Mouse (Mus musculus) adrenal gland, postnatal 10 days (tissue): ENCODE measurements around the gene Il5. TPM values are rescaled to one million over a fixed set of nuclear protein-coding genes. Genes with fewer than 3 reads are reported as not detected.

Source experiments
- DNase-seq: peaks from one replicate; pipeline ENCODE4 v3.0.0; 2021; ENCODE audit warnings: mixed read lengths
- long read RNA-seq, 2 experiments: library from polyadenylated mRNA; stranded (forward); transcript quantifications; one replicate each; pipeline ENCODE4 v2.0.0; 2021
- total RNA-seq, 2 experiments: library from RNA; stranded (reverse); gene quantifications; 2 replicates each; pipeline ENCODE4 v1.2.3; 2021

Il5 gene
- total RNA-seq = not detected
- long read RNA-seq, experiment 1 = 0 reads
- long read RNA-seq, experiment 2 = 0 reads

GRCm38 (mm10) chr11:53720715-53721114 is at the start of gene Il5:
Gene Il5, plus strand, starts transcription at chr11:53720794.
- peak; percentile 38 for DNase-seq

DNA sequence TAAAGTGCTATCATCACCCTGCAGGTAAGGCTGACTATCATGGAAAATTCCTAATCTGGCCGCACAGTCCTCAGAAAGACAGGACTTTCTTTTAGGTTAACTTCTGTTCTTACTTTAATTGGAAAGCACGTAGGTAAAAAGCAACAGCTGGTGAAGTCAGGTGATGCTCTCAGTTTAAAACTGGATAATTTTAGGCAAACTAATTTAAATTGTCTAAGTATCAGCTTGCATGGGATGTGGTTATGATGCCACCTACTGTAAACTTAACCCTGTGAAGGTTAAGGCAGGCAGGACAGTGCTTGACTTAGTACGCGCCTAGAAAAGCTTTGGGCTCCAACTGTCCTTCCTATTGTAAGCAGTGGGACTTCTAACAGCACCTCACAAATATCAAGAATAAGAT is 49.2 kb upstream of the Il5 start:
- DNase-seq = no peak

- no peak for DNase-seq
Observed at GRCm38 (mm10) chr11:53680141-53680540, 40.5 kb upstream of the Il5 start.

GRCm38 (mm10) chr11:53681686-53682085 is 38.9 kb upstream of the Il5 start:
- DNase-seq = no peak

DNA sequence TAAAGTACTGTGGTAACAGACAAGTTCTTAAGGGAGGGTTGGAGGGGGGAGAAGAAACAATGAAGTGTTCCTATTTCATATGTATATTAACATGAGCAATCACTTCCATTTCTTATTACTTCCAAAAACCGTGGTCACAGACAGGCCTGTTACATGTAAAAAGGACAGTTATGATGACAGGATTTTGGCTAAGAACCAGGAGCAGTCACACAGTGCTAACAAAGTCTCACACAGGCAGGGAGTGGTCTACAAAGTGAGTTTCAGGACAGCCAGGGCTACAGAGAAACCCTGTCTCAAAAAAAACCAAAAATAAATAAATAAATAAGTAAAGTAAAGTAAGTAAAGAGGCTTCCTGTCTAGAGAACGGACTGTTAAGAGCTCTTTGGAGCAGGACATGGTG is 38.4 kb upstream of the Il5 start:
- no peak for DNase-seq

DNA sequence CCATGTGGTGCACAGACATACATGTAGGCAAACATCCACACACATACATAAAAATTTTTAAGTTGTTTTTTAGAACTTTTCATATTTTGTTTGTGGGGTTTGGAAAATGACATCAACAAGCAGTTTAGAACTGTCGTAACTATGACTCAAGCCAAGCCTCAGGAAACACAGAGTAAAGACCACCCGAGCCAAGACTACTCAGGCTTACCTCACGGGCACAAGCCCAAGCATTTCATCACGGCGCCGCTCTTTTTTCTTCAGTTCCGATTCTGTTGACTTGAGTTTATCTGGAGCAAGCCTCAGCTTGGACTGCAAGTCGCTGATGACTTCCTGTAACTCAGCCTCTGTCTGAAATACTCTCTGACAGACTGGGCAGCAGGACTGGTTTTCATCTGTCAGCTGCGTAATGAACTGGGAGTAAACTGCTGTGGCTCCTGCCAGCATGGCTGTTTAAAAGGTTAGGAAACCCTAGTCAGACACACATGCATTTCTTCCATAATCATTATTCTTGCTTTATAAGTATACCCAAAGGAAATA is 37.5 kb upstream of the Il5 start:
- DNase-seq = no peak

GRCm38 (mm10) chr11:53691979-53692378 is 28.6 kb upstream of the Il5 start:
- no peak for DNase-seq

- DNase-seq = peak; percentile 18
Observed at GRCm38 (mm10) chr11:53698521-53698920, 22.1 kb upstream of the Il5 start.

- DNase-seq = no peak
Observed at GRCm38 (mm10) chr11:53699351-53699750, 21.2 kb upstream of the Il5 start.

DNA sequence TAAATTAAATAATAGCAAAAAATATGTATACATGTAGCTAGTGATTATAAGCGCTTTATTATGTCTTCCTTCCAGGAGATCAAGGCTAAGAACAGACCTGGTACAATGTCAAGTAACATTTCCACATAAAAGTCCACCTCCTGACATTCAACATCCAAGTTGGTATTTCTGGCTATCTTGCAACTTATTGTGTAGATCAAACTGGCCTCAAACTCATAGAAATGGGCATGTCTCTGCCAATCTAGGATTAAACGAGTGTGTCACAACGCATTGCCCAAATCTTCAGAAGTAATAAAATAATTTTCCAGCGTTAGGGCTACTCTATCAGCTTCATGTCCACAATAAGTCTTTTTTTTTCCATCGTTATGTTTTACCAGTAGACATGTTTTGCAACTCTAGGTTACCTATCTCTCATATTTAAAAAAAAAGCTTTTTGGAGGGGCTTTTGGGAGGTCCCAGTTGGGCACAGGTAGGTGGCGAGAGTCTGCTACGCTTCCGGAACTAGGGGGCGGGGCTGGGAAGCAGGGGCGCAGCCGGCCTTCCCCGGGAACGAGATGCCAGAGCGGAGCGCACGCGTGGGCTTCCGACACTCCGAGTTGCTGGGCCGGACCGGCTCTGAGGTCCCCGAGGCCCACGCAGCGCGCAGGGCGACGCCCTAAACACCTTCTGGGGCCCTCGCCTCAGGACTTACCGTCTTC is 14.2 kb upstream of the Il5 start:
- peak; percentile 68 for DNase-seq

DNA sequence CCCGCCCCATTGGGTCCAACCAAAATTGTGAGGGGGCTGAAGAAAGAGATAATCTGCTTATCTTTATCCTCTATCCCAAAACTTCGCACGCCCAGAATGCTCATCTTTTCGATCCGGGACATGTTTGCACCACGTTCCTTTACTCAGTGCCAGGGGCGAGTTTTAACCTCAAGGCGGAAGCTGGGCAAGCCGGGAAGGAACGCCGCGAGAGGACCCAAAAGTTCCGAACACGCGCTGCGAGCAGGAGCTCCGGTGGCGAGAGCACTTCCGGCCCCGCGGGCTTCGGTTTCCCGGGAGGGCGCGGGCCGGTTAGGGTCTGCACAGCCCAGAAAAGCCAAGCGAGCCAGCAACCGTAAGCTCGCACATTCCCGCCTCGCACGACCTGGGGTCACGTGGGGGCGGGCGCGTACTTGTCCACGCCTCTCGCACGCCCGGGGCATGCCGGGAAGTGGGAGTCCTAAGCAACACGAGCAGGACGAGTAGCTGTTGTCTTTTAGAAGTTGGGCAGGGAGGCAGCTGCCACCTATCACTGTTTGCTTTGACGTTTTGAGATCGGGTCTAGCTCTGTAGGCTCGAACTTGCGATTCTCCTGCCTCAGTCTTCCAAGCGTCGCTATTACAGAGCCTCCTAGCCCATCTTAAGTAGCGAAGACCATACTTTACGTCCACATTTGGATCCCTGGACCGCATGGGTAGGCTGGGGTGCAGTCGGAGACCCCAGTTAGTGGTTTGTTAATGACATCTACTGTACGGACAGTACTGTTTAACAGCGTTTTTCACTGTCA is 13.5 kb upstream of the Il5 start, which contains the start of gene Rad50:
Gene Rad50 (minus strand): TSS at position 386 of the 784 bp plus-strand sequence.
- peak; percentile 96 for DNase-seq

- no peak for DNase-seq
Observed at GRCm38 (mm10) chr11:53707718-53708009, 12.9 kb upstream of the Il5 start.

GRCm38 (mm10) chr11:53719701-53720100 is 893 bp upstream of the Il5 start:
- no peak for DNase-seq

DNA sequence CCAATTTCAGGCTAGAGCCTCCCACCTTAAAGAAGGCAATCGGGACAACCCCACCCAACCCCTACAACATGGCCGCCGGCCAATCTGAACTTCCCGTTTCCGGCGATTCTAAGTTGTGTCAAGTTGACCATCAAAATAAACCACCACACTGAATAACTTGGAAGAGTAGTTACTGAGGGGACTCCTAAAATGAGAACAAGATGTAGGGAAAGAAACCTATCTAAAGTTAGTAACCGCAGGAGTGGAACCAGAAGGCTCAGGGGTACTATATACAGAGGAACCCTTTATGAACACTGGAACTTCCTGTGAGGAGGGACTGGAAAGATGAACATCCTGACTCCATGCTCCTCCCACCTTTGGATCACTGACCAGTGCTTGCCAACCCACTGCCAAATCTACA is 10.9 kb downstream of the Il5 start:
- no peak for DNase-seq

- no peak for DNase-seq
Observed at GRCm38 (mm10) chr11:53732244-53732643, 11.7 kb downstream of the Il5 start.

DNA sequence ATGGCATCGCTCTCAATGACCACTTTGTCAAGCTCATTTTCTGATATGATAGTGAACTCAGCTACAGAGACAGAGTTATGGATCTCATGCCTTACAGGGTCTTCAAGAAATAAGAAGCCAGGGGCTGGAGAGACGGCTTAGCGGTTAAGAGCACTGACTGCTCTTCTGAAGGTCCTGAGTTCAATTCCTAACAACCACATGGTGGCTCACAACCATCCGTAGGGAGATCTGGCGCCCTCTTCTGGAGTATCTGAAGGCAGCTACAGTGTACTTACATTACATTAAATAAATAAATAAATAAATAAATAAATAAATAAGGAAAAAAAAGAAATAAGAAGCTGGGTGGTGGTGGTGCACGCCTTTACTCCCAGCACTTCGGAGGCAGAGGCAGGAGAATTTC is 13.2 kb downstream of the Il5 start:
- peak; percentile 9 for DNase-seq

- DNase-seq = no peak
Observed at GRCm38 (mm10) chr11:53734431-53734830, 13.8 kb downstream of the Il5 start.

- DNase-seq = no peak
Observed at GRCm38 (mm10) chr11:53734970-53735681, 14.5 kb downstream of the Il5 start.

- DNase-seq = peak; percentile 63
Observed at GRCm38 (mm10) chr11:53735682-53736245, 15.2 kb downstream of the Il5 start.

DNA sequence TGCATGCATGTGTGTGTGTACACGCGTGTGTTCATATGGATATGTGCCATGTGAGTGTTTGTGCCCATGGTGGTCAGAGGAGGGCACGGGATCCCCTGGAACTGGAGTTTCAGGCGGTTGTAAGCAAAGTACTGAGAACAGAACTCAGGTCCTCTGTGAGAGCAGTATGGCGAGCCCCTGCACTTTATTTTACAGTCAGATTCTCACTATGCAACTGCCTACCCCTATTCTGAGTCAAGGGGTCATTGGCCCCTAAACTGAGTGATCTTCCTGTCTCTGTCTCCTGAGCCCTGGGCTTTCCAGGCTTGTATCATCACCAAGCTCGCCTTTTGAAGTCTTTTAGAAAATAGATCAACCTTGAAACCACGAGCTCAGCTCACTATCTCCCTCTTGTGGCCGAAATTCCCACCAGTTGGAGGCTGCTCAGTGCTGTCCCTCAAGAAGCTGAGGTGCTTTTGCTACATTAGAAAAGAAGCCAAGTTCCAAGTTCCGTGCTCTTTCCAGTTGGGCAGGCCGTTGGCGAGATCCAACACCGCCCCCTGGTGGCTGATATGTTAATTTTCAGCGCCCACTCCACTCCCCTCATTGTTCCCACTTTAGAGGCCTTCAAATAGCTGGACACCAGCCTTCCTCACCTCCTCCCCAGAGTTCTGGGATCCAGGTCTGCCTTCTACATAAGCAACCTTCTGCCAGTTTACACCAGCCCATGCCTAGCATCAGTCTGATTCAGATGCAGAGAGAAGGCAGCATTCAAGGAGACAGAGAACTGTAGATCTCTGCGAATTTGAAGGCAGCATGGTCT is 16.4 kb downstream of the Il5 start:
- DNase-seq = peak; percentile 86

GRCm38 (mm10) chr11:53737573-53737946 is 17.0 kb downstream of the Il5 start:
- DNase-seq = peak; percentile 72

DNA sequence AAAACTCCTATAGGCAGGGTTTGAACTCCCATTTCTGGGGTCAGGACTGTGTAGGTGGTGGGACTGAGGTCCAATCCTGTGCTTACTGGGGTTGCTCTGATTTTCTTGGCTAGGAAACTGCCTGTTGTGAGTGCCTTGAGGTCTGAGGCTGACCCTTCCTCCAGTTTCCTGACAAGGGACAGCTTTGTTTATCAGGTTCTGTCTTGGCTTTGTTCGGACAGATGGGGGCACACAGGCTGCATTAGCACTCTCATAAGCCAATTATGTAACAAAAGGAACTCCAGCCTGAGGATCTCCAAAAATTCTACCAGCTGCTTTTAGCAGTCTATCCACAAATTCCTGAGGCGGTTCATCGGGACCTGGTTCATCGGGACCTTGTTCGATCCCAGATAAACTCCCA is 21.8 kb downstream of the Il5 start:
- DNase-seq = no peak
